Mouse (Mus musculus): Measurements from ENCODE around the gene Map2k2.
"Not testable (repeated sequence)": the region's sequence is repeated elsewhere in the genome, so short reads cannot be mapped to it uniquely, and the experiment has no call there.

Map2k2 gene

DNA sequence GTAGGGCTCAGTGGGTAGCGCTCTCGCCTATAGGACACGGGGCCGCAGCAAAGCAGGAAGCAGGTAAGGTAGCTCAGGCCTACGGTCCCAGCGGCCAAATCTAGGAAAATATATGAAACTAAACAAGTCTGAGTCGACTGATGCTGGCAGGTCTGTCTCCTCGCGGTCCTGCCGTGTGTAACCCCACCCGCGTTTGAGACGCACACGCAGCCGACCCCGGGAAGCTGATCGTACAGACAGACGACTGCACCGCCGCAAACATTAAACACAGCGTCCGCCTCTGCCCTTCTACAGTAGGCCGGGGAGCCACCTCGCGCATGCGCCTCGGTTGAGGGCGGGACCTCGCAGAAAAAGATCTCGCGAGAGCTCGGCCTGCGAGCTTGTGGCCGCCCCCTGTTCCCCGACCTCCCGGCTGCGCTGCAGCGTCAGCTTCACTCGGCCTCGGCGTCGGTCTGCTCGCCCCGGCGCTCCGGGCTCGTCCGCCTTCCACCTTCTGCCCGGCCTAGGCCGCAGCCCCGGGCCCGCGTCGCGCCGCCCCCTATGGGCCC, at the start of gene Map2k2:
TSS of gene Map2k2 (plus strand) at position 351 of the 548 bp plus-strand sequence.
- peak; percentile 97 to 98 for DNase-seq (ENCODE audit: low spot score in 2 of 2)

DNA sequence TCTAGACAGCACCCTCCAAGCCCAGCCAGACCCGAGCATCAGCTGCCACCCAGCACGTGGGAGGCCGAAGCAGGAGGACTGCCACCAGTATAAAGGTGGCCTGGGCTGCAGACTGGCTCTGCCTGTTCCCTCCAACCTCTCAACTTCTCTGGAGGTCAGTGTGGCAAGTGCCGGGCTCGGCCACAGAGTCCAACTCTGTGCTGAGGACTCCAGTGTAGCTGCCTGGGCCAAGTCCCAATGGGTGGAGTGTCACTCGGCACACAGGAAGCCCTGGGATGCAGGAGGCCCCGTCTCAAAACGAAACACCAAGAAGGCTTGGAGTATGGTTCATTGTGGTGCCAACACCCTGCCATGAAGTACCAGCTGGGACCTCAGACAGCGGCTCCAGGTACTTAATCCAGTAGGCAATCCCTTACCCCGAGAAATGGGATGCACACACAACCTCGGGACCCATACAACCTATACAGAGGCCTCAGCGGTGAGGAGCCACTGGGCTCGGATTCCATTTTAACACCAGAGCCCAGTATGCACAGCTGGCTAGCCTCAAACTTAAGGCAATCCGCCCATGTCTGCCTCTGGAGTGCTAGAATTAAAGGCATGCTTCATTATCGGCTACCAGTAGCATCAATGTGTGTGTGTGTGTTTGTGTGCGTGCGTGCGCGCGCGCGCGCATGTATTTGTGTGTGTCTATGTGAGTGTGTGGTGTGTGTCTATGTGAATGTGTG, 48.1 kb upstream of the Map2k2 start:
- DNase-seq (ENCODE audit: low spot score in 2 of 2) = no peak

DNA sequence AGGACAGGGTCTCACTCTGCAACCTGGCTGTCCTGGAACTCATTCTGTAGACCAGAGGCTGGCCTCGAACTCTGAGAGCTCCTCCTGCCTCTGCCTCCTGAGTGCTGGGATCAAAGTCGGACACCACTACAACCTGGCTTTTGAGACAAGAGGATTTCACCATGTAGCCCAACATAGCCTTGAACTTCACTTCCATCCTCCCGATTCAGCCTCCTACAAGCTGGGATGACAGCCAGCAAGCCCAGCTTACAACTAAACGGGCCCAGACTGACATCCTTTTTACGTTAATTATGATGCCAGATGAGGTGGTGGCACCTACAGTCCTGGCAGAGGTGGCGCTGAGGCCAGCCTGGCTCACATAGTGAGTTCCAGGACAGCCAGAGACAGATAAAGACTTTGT, 46.8 kb upstream of the Map2k2 start:
- DNase-seq (ENCODE audit: low spot score in 2 of 2) = no peak

DNA sequence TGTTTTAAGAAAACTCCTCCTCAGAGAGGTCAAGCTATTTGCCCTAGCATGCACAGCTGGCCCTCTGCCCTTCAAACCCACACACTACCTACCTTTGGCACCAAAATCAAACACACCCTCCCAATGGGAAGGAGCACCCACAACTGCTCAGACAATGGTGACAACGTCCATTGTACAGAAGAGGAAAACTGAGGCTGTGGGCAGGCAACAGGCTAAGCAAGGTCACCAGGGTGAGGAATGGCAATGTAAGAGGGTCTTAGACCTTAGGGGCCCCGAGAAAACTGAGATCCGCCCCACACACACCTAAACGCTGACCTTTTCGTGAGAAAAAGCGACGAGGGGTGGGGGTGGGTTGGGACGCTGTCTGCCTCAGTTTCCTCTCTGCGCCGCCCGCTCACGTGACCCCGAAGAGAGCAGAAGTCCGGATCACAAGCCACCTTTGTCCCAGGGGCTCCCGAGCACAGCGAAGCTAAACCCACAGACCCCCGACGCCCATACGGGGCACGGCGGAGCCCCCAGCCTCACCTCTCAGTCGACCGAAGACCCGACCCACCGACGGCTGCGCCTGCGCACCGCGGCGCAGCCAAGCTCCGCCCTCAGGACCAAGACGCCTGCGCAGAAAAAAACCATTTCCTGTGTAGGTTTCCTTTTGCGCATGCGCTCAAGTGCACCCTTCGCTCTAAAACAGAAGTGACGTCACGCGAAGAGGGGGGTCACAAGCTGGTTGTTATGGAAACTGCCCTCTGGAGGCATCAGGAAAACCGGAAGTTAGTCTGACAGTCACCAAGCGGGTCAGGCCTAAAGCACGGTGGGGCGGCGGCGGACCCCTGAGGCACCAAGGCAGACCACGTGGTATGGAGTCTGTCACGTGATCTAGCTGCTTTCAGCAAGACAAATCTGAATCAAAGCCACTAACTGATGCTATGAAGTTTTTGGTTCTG, 45.8 kb upstream of the Map2k2 start, which contains the start of gene Sgta:
TSS of gene Sgta (minus strand) at position 579 of the 941 bp plus-strand sequence.
- peak; percentile 100 for DNase-seq (ENCODE audit: low spot score in 2 of 2)

DNA sequence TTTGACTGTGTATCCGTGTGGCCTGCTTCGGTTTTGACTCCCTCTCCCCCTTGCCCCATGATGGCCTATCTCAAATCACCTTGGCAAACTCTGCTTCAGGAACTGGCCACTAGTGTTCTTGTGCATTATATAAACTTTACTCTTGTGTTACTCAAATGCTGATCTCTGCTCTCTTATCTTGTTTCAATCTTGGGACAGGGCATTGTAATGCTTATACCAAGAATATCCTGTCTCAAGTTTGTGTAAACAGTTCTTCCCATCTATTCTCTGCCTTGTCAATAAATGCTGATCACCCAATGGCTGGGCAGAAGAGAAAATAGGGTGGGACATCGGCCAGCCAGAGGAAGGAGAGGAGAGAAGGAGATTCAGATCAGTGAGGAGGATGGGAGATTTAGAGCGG, 43.0 kb upstream of the Map2k2 start:
- no peak for DNase-seq (ENCODE audit: low spot score in 2 of 2)

DNA sequence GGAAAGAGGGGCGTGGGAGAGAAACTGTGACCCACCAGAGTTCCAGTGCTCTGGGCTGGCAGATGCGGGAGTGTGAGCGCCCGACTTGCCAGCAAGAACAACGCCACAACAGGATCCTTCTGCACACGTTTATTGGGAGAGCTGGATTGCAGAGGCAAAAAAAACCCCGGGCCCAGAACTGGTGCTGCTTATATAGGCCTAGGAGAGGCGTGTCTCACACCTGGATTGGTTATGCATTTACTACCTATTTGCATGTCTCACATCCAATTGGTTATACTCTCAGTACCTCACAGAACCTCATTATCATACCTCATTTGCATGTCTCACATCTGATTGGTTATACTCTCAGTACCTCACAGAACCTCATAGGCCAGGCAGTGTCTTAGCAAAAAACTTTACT, 41.2 kb upstream of the Map2k2 start:
- DNase-seq (ENCODE audit: low spot score in 2 of 2) = not testable (repeated sequence)

DNA sequence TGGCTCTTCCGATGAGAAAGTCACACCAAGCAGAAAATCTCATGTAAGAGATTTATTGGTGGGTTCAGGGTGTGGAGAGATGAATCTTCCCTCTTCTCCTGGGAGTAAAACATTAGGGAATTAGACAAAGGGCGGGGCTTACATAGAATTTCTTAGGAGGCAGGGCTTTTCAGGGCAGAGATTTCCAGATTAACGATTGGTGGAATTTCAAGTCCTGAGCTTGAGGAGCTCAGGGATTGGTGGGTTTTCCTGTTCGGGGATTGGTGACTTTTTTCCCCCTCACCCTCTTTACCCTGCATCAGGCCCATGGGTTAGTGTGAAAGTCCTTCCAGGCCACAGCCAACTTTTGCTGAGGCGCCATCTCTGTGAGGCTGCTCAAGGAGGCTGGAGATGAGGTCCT, 37.0 kb upstream of the Map2k2 start:
- no peak for DNase-seq (ENCODE audit: low spot score in 2 of 2)

DNA sequence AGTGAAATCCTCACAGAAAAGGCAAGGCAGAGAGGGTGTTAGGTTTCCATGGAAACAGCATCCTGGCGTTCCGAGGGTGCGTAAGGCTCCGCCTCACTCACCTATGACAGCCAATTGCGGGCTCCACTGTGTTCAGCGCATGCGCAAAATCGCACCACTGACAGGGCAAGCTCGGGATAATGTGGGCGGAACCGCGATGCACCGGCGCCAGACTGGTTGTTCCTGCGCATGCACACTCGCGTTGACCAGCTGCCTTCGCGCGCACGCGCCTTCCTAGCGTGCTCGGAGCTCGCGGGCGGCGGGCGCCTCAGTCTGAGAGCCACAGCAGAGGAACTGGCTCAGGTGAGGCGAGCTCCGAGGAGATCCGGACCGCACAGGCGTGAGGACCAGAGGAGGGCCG, 35.9 kb upstream of the Map2k2 start, which contains the start of gene Thop1:
TSS of gene Thop1 (plus strand) at position 200 of the 400 bp plus-strand sequence.
- peak; percentile 99 for DNase-seq (ENCODE audit: low spot score in 2 of 2)

DNA sequence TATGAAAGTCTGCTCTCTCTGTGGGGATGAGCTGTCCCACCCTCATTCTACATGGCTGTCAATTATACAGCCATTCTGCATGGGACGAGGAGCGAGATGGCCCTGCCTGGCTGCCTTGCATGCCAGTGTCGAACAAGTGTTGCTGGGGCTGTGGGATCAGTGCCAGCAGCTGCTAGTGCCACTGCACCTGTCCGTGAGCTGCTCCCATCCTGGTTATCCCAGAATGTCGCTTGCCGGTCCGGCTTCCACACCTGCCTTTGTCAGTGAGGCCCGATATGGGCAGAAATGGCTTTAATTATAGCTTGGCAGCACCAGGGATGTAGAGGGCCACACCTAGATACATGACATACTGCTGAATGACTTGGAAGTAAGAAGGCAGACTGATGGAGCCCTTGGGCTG, 33.4 kb upstream of the Map2k2 start:
- DNase-seq (ENCODE audit: low spot score in 2 of 2) = no peak

DNA sequence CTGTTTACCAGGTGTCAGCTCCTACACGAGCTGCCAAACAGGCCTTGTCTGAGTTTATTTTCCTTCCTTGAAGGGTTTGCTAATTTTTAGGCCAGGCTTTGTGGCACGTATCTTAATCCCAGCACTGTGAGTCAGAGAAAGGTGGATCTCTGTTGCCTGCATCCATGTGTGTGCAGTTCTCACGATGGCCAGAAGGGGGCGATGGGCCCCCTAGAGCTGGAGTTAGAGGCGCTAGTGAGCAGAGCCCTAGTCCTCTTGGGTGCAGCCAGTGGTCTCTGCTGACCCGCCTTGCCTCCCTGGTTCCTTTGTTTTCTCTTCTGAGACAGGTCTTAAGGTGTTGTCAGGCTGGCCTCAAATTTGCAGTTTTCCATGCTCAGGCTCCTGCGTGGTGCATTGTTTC, 32.3 kb upstream of the Map2k2 start:
- DNase-seq (ENCODE audit: low spot score in 2 of 2) = no peak

DNA sequence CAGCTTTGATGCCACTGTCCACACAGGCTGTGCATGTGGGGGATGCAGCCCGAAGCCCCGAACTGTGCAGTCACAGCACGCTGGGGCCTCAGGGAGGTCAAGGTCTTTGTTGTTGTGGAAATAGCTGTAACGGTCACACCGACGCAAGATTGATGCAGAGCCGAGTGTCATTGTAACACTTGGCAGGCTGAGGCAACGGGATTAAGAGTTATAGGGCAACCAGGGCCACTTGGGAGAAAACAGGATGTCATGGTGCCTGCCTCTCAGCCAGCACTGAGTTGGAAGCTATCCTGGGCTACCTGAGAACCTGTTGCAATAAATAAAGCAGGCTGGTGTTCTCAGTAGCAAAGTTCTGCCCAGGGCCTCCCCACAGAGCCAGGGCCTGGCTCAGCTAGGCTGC, 30.0 kb upstream of the Map2k2 start:
- DNase-seq (ENCODE audit: low spot score in 2 of 2) = no peak

DNA sequence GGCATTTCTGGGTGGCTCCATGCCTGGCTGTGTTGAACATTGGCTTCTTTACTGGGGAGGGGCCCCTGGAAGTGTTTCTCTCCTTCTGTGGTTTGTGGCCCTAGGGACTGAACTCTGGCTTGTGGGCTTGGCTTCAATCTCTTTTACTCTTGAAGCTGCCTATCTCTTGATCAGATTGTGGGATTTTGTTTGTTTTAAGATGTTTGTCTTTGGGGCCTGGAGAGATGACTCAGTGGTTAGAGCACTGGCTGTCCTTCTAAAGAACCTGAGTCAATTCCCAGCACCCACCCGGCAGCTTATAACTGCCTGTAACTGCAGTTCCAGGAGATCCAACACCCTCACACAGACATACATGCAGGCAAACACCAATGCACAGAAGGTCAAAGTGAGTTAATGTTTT, 29.4 kb upstream of the Map2k2 start:
- DNase-seq (ENCODE audit: low spot score in 2 of 2) = no peak

DNA sequence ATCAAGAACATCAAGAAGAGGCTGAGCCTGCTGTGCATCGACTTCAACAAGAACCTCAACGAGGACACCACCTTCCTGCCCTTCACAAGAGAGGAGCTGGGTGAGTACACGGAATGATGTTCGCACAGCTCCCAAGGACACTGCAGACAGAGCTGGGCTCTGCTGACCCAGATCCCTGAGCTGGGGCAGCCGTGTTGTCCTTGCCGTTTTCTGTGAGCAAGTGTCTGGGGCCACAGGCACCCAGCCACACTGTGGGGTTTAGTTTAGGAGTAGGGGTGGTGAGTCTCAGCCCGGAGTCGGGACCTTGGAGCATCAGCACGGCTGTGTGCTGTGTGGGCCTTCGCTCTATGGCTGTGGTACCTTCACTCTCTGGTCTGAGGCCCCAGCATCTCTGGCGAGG, 27.8 kb upstream of the Map2k2 start:
- no peak for DNase-seq (ENCODE audit: low spot score in 2 of 2)

DNA sequence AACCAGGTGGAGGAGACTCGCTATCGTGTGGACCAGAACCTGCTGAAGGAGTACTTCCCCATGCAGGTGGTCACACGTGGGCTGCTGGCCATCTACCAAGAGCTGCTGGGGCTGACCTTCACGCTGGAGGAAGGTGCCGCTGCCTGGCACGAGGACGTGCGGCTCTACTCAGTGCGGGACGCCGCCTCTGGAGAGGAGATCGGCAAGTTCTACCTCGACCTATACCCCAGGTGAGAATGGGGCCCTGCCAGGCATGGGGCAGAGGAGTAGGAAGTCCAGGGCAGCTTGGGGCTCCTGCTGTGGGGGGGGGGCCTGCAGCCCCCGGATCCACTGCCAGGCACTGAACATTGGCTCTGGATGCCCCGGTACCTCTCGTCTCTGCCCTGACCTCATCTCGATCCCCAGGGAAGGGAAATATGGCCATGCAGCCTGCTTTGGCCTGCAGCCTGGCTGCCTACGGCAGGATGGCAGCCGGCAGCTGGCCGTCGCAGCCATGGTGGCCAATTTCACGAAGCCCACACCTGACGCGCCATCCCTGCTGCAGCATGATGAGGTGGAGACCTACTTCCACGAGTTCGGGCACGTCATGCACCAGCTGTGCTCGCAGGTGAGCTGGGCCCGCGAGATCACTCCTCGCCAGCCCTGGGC, 25.6 kb upstream of the Map2k2 start:
- DNase-seq (ENCODE audit: low spot score in 2 of 2) = no peak

DNA sequence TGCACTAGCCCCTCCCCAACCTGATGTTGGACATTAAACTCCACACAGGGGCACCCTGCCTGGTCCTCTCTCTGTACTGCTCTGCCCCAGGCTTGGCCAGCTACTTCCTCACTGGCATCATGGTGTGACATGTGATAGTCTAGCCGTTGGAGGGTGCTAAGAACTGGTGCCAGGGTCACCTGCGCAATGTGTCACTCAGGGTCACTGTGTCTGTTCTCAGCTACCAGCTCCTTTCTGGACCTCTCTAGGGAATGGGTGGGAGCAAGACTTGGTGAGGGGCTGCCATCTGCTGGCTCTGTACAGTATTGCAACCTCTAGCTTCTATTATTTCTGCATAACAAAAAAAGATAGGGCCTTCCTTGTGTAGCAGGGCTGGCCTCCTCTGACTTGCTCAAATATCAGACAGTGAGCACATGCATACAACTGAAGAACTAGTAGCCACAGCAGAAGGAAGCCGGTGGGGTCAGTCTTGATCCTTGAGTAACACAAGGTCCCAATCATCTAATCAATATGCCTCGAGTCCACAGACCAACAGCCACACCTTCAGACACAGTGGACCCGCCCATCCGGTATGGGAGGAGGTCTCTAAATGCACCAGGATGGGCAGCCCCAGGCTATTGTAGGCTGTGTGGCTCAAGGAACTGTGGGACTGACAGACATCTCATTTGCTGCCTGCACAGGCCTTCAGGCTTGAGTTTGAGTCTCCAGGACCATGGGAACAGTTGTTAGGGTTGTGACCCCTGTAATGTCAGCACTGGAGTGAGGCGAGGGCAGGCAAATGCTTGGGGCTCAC, 23.4 kb upstream of the Map2k2 start:
- peak; percentile 76 to 79 for DNase-seq (ENCODE audit: low spot score in 2 of 2)

DNA sequence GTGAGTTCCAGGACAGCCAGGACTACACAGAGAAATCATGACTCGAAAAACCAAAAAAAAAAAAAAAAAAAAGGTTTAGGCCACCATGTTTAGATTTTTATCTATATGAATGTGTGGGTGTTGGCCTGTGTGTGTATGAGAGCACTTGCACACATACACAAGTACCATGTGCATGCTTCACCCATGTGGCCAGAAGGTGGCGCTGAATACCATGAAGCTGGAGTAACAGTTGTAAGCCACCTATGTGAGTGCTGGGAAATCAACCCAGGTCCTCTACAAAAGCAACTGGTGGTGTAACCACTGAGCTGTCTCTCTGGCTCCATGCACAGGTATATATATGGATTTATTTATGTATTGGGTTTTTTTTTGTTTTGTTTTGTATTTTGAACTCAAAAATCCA, 18.7 kb upstream of the Map2k2 start:
- no peak for DNase-seq (ENCODE audit: low spot score in 2 of 2)

DNA sequence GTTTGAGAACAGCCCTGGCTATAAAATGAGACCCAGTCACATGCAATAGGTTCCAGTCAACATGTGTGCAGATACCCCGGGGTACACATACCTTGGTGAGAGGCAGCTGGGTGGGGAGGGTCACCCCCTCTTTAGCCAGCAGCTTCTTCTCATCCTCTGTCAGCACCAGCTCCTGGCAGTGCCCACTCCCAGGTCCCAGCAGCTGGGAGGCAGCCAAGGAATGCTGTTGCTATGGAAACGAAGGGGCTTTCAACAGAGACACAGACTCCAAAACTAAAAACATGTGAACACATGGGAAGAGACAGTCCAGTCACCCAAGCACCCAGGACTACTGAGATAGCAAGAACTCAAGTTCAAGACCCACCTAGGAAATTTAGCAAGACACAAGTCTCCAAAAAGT, 16.5 kb upstream of the Map2k2 start:
- peak; percentile 83 to 87 for DNase-seq (ENCODE audit: low spot score in 2 of 2)

DNA sequence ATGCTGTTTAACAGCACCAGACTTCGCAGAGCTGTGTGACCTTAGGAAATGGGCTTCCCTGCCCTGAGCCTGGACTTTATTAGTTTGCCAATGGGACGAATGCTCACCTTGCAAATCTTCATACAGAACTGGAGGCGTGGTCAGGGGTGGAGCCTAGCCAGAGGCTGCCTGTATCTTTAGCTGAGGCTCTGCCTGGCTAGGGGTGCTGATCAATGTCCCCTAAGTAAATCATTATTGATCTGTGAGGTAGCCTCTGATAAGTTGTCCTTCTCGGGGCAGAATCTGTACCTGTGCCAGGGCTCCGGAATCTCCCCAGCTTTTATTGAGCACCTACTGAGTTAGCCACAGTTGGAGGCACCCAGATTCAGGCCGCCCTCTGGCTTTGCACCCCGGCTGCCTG, 15.1 kb upstream of the Map2k2 start:
- no peak for DNase-seq (ENCODE audit: low spot score in 2 of 2)

DNA sequence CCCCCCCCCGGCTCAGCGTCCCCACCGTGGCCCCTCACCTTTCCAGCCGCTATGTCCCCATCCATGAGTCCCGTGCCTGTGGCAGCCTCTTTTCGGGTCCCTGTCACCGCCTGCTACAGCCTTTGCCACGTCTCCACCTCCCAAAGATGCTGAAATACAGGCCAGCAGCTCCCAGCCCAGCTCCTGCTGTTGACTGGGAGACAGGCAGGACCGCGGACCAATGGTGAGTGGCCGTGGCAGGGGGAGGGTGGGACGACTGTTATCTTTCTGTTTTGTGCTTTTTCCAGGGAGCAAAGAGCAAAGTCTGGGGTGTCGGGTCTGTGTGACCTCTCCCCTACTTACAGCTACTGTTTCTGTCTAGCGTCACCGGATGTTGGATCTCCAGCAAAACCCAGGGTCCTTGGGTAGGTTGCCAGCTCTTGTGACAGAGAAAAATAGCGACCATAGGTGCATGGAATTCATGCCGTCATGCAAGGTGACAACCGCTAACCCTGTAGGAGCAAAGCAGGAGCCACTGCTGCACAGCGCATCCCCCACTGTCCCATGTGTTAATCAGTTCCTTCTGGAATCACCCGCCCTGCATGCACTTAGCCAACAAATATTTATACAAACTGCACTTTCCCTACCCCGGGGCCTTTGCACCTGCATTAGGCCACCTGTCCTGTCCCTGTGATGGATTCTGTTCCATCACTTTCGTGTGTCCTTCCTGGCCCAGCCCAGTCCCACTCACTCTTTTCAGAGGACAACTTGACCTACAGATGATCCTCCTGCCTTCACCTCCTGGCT, 13.1 kb upstream of the Map2k2 start:
- no peak for DNase-seq (ENCODE audit: low spot score in 2 of 2)

DNA sequence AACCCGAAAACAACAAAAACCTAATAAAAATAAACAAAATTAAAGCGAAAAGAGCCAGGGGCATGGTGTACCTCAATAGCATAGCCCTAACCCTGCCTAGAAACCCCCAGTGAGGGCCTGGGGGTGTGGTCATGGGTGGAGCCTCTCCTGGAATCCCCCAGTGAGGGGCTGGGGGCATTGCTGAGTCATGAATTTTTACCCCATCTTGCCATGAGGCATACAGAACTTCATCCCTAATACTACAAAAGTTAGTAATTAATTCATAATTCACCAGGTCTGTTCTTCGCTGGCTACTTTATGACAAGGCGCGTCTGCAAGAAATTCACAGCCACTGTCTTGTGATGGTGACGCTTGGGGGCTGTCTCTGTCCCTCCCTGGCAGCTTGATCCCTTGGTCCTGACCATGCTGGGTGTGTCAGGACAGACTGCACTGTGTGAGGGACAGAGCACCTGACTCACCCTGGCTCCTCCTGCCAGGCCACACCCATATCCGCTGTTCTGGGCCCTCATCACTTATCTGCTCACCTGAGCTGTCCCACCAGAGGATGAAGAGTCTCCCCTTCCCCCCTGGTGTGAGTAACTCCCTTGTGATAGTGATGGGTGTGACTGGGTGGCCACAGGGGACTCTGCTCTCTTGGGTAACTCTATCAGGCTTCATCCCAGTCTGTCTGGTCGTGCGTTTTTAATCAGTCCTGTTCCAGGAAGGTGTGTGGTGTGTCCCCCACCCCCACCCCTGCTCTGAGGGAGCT, 10.6 kb upstream of the Map2k2 start:
- no peak for DNase-seq (ENCODE audit: low spot score in 2 of 2)
